Mouse (Mus musculus) midbrain, embryonic 13.5 days (tissue): ENCODE data around the gene A4galt. TPM values are rescaled to one million over a fixed set of nuclear protein-coding genes. Genes with fewer than 3 reads are reported as not detected.

Experiments used
- ATAC-seq: fragments of 200-750 bp; cut with Nextera tagmentation; 2 replicates; pipeline ENCODE4 v1.8.0; 2017; ENCODE audit warnings: mild to moderate bottlenecking, moderate TSS enrichment, moderate library complexity
- H3K27ac ChIP-seq: fragments of 300-500 bp; sonication (generic); 2 replicates; pipeline ENCODE4 v1.5.1; 2015; ENCODE audit warnings: inconsistent platforms, mild to moderate bottlenecking, moderate library complexity
- H3K27me3 ChIP-seq: fragments of 300-500 bp; sonication (generic); 2 replicates; pipeline ENCODE4 v1.6.1; 2015; ENCODE audit warnings: mild to moderate bottlenecking, inconsistent platforms
- H3K36me3 ChIP-seq: fragments of 300-500 bp; sonication (generic); 2 replicates; pipeline ENCODE4 v1.6.1; 2015; ENCODE audit warnings: mild to moderate bottlenecking, inconsistent platforms
- H3K4me1 ChIP-seq: fragments of 300-500 bp; sonication (generic); replicated peaks from 2 replicates; pipeline ENCODE4 v1.6.1; 2015; ENCODE audit warnings: inconsistent platforms
- H3K4me2 ChIP-seq: fragments of 300-500 bp; sonication (generic); replicated peaks from 2 replicates; pipeline ENCODE4 v1.6.1; 2015; ENCODE audit warnings: moderate library complexity, mild to moderate bottlenecking, inconsistent platforms
- H3K4me3 ChIP-seq: fragments of 300-500 bp; sonication (generic); replicated peaks from 2 replicates; pipeline ENCODE4 v1.5.1; 2015; ENCODE audit warnings: mild to moderate bottlenecking, inconsistent platforms
- H3K9ac ChIP-seq: fragments of 300-500 bp; sonication (generic); replicated peaks from 2 replicates; pipeline ENCODE4 v1.6.1; 2015; ENCODE audit warnings: mild to moderate bottlenecking, inconsistent platforms
- H3K9me3 ChIP-seq: fragments of 300-500 bp; sonication (generic); 2 replicates; pipeline ENCODE4 v1.6.1; 2016; ENCODE audit warnings: mild to moderate bottlenecking, inconsistent platforms
- WGBS: fragments of 180-500 bp; shearing (Covaris S2); methylation state at CpG from one replicate; pipeline ENCODE4 v1.1.7; 2015; 5-methylcytosine and 5-hydroxymethylcytosine counted together
- polyA plus RNA-seq: library from polyadenylated mRNA; unstranded; fragments of >200 nt; fragmentation: Nextera tagmentation; extraction: Ambion mirVana; gene quantifications from 2 replicates; pipeline ENCODE4 v1.2.1, GENCODE M21; 2015

The A4galt gene
- polyA plus RNA-seq = 1.9 and 2.4 TPM in 2 replicates

GRCm38 (mm10) chr15:83251176-83252004 is at the start of gene A4galt:
A4galt (minus strand) TSS chr15:83251774.
- Histone ChIP-seq H3K4me3 (peak within 1 kb of the TSS; percentile 45), H3K4me1 (peaks cover 14% of the 10 kb centered on the region), H3K4me2 (peak within 1 kb of the TSS; percentile 76), H3K27ac (no peak within 1 kb of the TSS), H3K36me3 (no peaks in the 10 kb centered on the region), H3K9me3 (no peaks in the 10 kb centered on the region), H3K27me3 (peaks cover 40% of the 10 kb centered on the region), H3K9ac (peak within 1 kb of the TSS; percentile 55)
- ATAC-seq = no peak
- 3% methylated on average over 65 of the region's 66 CpGs for WGBS

DNA sequence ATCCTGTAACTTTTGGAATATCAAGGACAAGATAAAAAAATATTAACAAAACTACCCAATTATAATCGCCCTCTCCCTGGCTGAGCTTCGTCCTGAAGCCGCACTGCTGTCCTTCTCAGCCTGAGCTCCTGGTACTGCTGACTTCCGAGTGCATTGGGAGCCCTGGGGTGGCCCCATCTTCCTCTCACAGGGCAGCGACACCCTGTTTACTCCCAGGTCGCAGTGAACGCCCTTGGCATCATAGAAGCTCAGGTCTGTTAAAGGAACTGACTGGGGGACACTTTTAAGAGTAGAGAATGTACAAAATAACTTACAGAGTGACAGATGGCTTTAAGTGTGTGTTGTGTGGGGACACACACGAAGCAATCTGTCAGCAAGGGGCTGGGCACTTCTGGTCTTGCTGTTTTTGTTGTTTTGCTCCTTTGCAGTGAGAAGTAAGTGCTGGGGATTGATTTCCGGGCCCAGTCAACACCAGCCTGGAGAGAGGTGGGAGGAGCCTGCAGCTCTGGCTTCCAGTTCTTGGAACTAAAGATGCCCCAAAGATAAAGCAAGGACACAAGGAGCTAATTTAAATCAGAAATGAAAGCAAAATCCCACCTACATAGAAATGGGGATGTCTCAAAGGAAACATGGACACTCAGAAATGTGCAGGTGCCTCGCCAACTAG is 48.5 kb upstream of the A4galt start:
- no peak for ATAC-seq
- Histone ChIP-seq H3K9me3 (no peaks in the 10 kb centered on the region), H3K27me3 (no peaks in the 10 kb centered on the region), H3K4me3 (no peak overlapping the region), H3K4me2 (no peak overlapping the region), H3K27ac (no peak overlapping the region), H3K4me1 (peaks cover 6% of the 10 kb centered on the region), H3K36me3 (peaks cover 50% of the 10 kb centered on the region), H3K9ac (no peak overlapping the region)
- WGBS = 62% methylated on average over 10 of the region's 10 CpGs

DNA sequence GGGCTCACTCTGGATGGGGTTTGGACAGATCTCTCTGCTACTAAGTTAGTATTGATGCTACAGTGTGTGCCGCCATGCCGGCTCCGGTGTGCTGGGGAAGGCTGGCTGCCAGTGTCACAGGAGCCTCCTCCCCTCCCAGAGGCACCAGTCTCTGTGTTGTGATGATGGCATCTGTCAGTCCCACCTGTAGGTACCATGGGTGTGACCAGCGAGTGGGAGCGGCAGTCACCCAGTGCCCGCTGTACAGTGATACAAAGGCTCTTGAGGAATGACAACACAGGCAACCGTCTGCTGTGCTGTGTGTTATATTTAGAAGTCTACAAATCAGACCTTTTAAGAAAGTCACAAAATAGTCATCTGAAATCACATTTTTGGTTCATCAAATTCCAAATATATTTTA is 47.9 kb upstream of the A4galt start:
- no peak for ATAC-seq
- Histone ChIP-seq H3K4me1 (peaks cover 6% of the 10 kb centered on the region), H3K4me2 (no peak overlapping the region), H3K36me3 (peaks cover 44% of the 10 kb centered on the region), H3K9ac (no peak overlapping the region), H3K27ac (no peak overlapping the region), H3K4me3 (no peak overlapping the region), H3K27me3 (no peaks in the 10 kb centered on the region), H3K9me3 (no peaks in the 10 kb centered on the region)
- 92% methylated on average over 7 of the region's 7 CpGs for WGBS

DNA sequence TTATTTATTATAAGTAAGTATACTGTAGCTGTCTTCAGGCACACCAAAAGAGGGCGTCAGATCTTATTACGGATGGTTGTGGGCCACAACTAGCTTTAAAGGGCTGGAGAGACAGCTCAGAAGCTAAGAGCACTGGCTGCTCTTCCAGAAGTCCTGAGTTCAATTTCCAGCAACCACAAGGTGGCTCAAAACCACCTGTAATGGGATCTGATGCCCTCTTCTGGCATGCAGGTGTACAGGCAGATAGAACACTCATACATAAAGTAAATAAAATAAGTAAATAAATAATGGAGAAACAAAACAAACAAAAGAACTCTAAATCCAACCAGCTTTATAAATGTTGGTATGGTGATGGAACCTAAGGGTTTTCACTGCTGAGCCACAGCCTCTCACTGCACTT is 47.2 kb upstream of the A4galt start:
- no peak overlapping the region for H3K9ac ChIP-seq
- peaks cover 6% of the 10 kb centered on the region for H3K4me1 ChIP-seq

GRCm38 (mm10) chr15:83298313-83298712 is 46.7 kb upstream of the A4galt start:
- no peak for ATAC-seq
- 84% methylated on average over 8 of the region's 8 CpGs for WGBS

More for the DNA sequence above, 47.2 kb upstream of the A4galt start:
- WGBS = 85% methylated on average over 2 of the region's 2 CpGs
- H3K36me3 ChIP-seq = peaks cover 40% of the 10 kb centered on the region
- no peak overlapping the region for H3K4me2 ChIP-seq
- H3K4me3 ChIP-seq = no peak overlapping the region
- H3K27ac ChIP-seq = no peak overlapping the region
- H3K9me3 ChIP-seq = no peaks in the 10 kb centered on the region
- no peak for ATAC-seq
- no peaks in the 10 kb centered on the region for H3K27me3 ChIP-seq

GRCm38 (mm10) chr15:83296771-83297311 is 45.3 kb upstream of the A4galt start:
- Histone ChIP-seq H3K36me3 (peaks cover 27% of the 10 kb centered on the region), H3K4me1 (peaks cover 6% of the 10 kb centered on the region), H3K4me3 (no peak overlapping the region), H3K27ac (no peak overlapping the region), H3K4me2 (no peak overlapping the region), H3K27me3 (no peaks in the 10 kb centered on the region), H3K9me3 (no peaks in the 10 kb centered on the region), H3K9ac (peak overlapping the region; percentile 19; the same call in 1 of the 2 replicates)
- ATAC-seq = no peak
- 51% methylated on average over 7 of the region's 8 CpGs for WGBS

More at GRCm38 (mm10) chr15:83298313-83298712, 46.7 kb upstream of the A4galt start:
- Histone ChIP-seq H3K4me1 (peaks cover 6% of the 10 kb centered on the region), H3K36me3 (peaks cover 40% of the 10 kb centered on the region), H3K27ac (no peak overlapping the region), H3K4me2 (no peak overlapping the region), H3K9ac (no peak overlapping the region), H3K9me3 (no peaks in the 10 kb centered on the region), H3K27me3 (no peaks in the 10 kb centered on the region), H3K4me3 (no peak overlapping the region)

- no peaks in the 10 kb centered on the region for H3K27me3 ChIP-seq
- no peak overlapping the region for H3K27ac ChIP-seq
- no peak overlapping the region for H3K9ac ChIP-seq
- ATAC-seq = no peak
- H3K4me2 ChIP-seq = no peak overlapping the region
- H3K4me3 ChIP-seq = no peak overlapping the region
- H3K4me1 ChIP-seq = peaks cover 6% of the 10 kb centered on the region
- 92% methylated on average over 4 of the region's 4 CpGs for WGBS
- peaks cover 20% of the 10 kb centered on the region for H3K36me3 ChIP-seq
- no peaks in the 10 kb centered on the region for H3K9me3 ChIP-seq
Observed at GRCm38 (mm10) chr15:83296050-83296449, 44.5 kb upstream of the A4galt start.

GRCm38 (mm10) chr15:83294954-83295353 is 43.4 kb upstream of the A4galt start:
- no peak overlapping the region for H3K4me2 ChIP-seq
- peaks cover 9% of the 10 kb centered on the region; the same call in 1 of the 2 replicates for H3K36me3 ChIP-seq
- peaks cover 6% of the 10 kb centered on the region for H3K4me1 ChIP-seq
- 83% methylated on average over 3 of the region's 3 CpGs for WGBS
- H3K4me3 ChIP-seq = no peak overlapping the region
- H3K27me3 ChIP-seq = no peaks in the 10 kb centered on the region
- no peak overlapping the region for H3K27ac ChIP-seq
- no peak for ATAC-seq
- no peak overlapping the region for H3K9ac ChIP-seq
- H3K9me3 ChIP-seq = no peaks in the 10 kb centered on the region

- Histone ChIP-seq H3K9me3 (no peaks in the 10 kb centered on the region), H3K27ac (no peak overlapping the region), H3K9ac (no peak overlapping the region), H3K36me3 (peaks cover under 1% of the 10 kb centered on the region; the same call in 1 of the 2 replicates), H3K27me3 (no peaks in the 10 kb centered on the region), H3K4me2 (no peak overlapping the region), H3K4me3 (no peak overlapping the region), H3K4me1 (peaks cover 6% of the 10 kb centered on the region)
- 93% methylated on average over 8 of the region's 8 CpGs for WGBS
- ATAC-seq = no peak
Observed at GRCm38 (mm10) chr15:83293706-83294645, 42.4 kb upstream of the A4galt start.

- Histone ChIP-seq H3K4me1 (peaks cover 6% of the 10 kb centered on the region), H3K27ac (no peak overlapping the region), H3K27me3 (no peaks in the 10 kb centered on the region), H3K4me2 (no peak overlapping the region), H3K4me3 (no peak overlapping the region), H3K9me3 (no peaks in the 10 kb centered on the region), H3K9ac (no peak overlapping the region), H3K36me3 (no peaks in the 10 kb centered on the region)
- 86% methylated on average over 6 of the region's 6 CpGs for WGBS
- ATAC-seq = no peak
Observed at GRCm38 (mm10) chr15:83293144-83293543, 41.6 kb upstream of the A4galt start.

DNA sequence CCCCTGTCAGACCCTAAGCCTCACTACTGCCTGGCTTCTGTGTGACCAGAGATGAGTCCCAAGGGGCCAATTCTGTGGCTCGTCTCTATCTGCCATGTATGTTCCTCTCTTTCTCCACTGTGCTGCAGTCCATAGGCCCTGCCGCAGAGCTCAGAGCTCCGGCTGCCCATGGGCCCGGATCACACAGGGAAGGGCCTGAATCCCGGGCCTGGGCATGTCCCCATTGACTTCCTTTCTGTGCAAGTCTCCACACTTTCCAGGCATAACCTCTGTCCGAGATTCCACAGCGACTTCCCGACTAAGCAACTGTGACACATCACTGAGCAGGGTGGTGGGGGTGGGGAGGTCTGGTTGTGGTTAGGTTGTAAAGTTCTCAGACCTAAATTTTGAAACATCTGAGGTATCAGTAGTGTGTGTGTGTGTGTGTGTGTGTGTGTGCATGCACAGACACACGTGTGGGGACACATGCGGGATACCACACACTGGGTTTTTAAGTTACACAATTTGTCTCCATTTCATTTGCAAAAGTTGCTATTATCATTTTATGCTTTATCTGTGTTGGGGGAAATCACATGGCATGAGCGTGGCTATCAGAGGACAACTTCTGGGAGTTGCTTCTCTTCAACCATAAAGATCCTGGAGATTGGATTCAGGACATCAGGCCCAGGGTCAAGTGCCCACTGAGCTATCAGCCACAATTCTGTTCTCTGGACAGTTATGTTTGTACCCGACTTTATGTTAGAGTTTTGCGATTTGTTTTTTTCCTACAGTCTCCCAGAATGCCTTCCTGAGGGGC is 40.9 kb upstream of the A4galt start:
- ATAC-seq = no peak
- peaks cover 6% of the 10 kb centered on the region for H3K4me1 ChIP-seq
- WGBS = 83% methylated on average over 13 of the region's 13 CpGs

More for the DNA sequence above, 40.9 kb upstream of the A4galt start:
- Histone ChIP-seq H3K36me3 (no peaks in the 10 kb centered on the region), H3K4me3 (no peak overlapping the region), H3K27ac (no peak overlapping the region), H3K9ac (no peak overlapping the region), H3K4me2 (no peak overlapping the region), H3K9me3 (no peaks in the 10 kb centered on the region), H3K27me3 (no peaks in the 10 kb centered on the region)
